Mouse (Mus musculus) cortical plate, adult 2 months (tissue): ENCODE results near the gene RPS10-NUDT3.

Experiments used
- CTCF ChIP-seq: fragments of 200-500 bp; IDR thresholded peaks from 2 replicates; pipeline ENCODE4 v1.5.1; 2011; ENCODE audit warnings: mild to moderate bottlenecking, control low read depth, low read length; ENCODE audit not compliant: insufficient read depth; ENCODE audit errors: extremely low read depth
- POLR2A ChIP-seq: fragments of 200-500 bp; IDR thresholded peaks from 2 replicates; pipeline ENCODE4 v1.6.1; 2011; ENCODE audit warnings: mild to moderate bottlenecking, low read length, control low read depth; ENCODE audit not compliant: insufficient read depth; ENCODE audit errors: extremely low read depth

DNA sequence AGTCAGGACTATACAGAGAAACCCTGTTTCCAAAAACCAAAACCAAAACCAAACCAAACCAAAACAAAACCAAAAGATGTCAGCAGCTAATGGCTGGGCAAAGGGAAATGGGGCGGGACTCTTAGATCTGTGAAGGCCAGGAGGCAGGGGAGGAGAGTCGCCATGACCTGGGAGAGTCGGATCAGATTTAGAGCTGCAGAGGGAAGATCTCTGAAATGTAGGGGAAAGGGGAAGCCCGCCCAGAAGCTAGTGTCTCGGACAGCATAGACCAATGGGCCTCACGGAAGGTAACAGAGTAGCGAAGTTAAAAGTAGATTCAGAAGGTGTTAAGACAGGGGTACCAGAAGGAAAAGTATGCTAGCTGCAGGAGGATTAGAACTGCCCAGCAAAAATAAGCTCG, 63.7 kb downstream of the RPS10-NUDT3 start:
- TF ChIP-seq CTCF, result no peak
- no peak for TF ChIP-seq POLR2A
